Mouse (Mus musculus) heart, adult 2 months (tissue): ENCODE measurements at regions not wholly inside any gene's neighbourhood (a gene's known extent, or its start where the extent isn't known, plus 50 kb on each side); places are given as distances from the start of the nearest gene placed in this dataset.

Source experiments
- CTCF ChIP-seq: fragments of 200-600 bp; IDR thresholded peaks from 2 replicates; pipeline ENCODE4 v1.8.1; 2022; ENCODE audit warnings: antibody characterized with exemption, mild to moderate bottlenecking, moderate library complexity
- EP300 ChIP-seq: fragments of 200-500 bp; IDR thresholded peaks from 2 replicates; pipeline ENCODE4 v1.6.1; 2011; ENCODE audit warnings: low read depth, low read length, control low read depth; ENCODE audit not compliant: insufficient read depth
- POLR2A ChIP-seq: fragments of 200-500 bp; IDR thresholded peaks from 2 replicates; pipeline ENCODE4 v1.6.1; 2011; ENCODE audit warnings: mild to moderate bottlenecking, low read depth, low read length, control low read depth; ENCODE audit not compliant: insufficient read depth

DNA sequence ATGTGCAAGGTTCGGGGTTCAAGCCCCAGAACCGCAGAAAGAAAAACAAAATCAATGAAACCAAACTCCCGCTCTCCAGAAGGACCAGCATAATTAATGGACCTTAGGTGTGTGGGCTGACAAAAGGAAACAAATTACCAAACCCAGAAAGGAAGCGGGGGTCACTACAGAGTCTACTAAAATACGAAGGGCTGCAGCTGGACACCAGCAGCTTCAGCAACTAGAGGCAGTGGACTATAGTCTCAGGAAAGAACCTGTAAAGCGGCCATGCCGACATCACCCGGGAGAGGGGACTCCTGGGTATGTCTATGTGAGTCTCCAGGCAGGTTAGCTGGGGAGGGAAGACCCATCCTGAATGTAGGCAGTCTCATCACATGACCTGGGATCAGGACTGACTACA is 55.5 kb upstream of the Ppp2r5c start:
- TF ChIP-seq CTCF (no peak), POLR2A (no peak), EP300 (no peak)
